Mouse (Mus musculus) midbrain, embryonic 10.5 days (tissue): ENCODE data around the gene Gm5127. TPM values are rescaled to one million over a fixed set of nuclear protein-coding genes. Genes with fewer than 3 reads are reported as not detected.

Experiments
- DNase-seq: peaks from one replicate; pipeline ENCODE4 v3.0.0-alpha.2; 2017; ENCODE audit warnings: low spot score
- H3K27ac ChIP-seq: fragments of 300-500 bp; sonication (generic); replicated peaks from 2 replicates; pipeline ENCODE4 v1.5.1; 2016; ENCODE audit warnings: mild to moderate bottlenecking
- H3K27me3 ChIP-seq: fragments of 300-500 bp; sonication (generic); 2 replicates; pipeline ENCODE4 v1.6.1; 2016; ENCODE audit warnings: low read depth, mild to moderate bottlenecking; ENCODE audit not compliant: poor library complexity, severe bottlenecking
- H3K36me3 ChIP-seq: fragments of 300-500 bp; sonication (generic); 2 replicates; pipeline ENCODE4 v1.6.1; 2016; ENCODE audit warnings: mild to moderate bottlenecking, moderate library complexity
- H3K4me1 ChIP-seq: fragments of 300-500 bp; sonication (generic); 2 replicates; pipeline ENCODE4 v1.6.1; 2016
- H3K4me3 ChIP-seq: fragments of 300-500 bp; sonication (generic); 2 replicates; pipeline ENCODE4 v1.5.1; 2016; ENCODE audit warnings: mild to moderate bottlenecking, moderate library complexity
- H3K9me3 ChIP-seq: fragments of 300-500 bp; sonication (generic); replicated peaks from 2 replicates; pipeline ENCODE4 v1.6.1; 2016; ENCODE audit warnings: mild to moderate bottlenecking
- WGBS: fragments of 180-500 bp; shearing (Covaris S2); methylation state at CpG from one replicate; pipeline ENCODE4 v1.1.7; 2016; 5-methylcytosine and 5-hydroxymethylcytosine counted together
- polyA plus RNA-seq: library from polyadenylated mRNA; unstranded; fragments of >200 nt; fragmentation: Nextera tagmentation; extraction: Ambion mirVana; gene quantifications from 2 replicates; pipeline ENCODE4 v1.2.1, GENCODE M21; 2016

The Gm5127 gene
- 3.9 and 5.8 TPM in 2 replicates for polyA plus RNA-seq

DNA sequence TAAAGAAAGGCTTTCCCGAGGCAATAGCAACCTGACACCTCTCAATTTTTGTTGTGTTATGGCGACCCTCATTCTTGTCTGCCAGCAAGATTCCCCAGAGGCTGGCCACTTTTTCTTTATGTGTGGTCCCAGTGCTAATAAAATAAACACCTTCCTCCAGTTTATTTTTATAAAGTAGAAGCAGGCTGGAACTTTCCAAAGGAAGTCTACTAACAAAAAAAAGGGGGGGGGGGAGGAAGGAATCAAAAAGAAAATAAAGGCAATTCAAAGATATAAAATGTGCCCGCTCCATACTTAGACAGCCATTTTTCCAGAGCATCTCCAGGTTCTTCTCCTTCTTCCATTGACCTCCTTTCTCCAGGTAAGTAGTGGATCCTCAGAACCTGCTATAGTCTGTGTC lies at the start of gene Gm5127:
Gene Gm5127 (plus strand): TSS at position 301 of the 400 bp plus-strand sequence.
- no peaks in the 10 kb centered on the region for H3K4me1 ChIP-seq
- H3K4me3 ChIP-seq = no peak within 1 kb of the TSS
- DNase-seq = no peak
- H3K9me3 ChIP-seq = no peaks in the 10 kb centered on the region
- H3K36me3 ChIP-seq = no peaks in the 10 kb centered on the region
- no peak within 1 kb of the TSS for H3K27ac ChIP-seq
- peaks cover 24% of the 10 kb centered on the region; the same call in 1 of the 2 replicates for H3K27me3 ChIP-seq
- 56% methylated on average over 3 of the region's 3 CpGs for WGBS

DNA sequence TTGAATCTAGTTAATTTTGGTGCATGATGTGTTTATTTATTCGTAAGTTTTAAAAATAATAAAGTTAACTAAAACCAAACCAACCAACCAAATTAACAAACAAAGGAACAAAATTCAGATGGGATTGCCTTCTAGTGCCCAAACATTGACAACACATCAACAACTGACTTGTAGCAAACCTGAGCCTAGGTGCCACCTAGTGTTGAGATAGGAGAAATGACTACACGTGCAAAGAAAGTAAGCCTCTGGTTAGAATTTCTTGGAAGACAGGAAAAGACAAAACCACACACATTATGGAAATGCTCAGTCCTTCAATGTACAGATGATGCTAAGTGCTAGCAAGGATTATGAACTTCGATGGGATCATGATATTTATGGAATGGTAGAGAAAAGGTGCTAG lies 46.6 kb upstream of the Gm5127 start:
- DNase-seq = no peak
- no peak overlapping the region for H3K4me3 ChIP-seq
- WGBS = 46% methylated on average over 3 of the region's 3 CpGs
- no peaks in the 10 kb centered on the region; the same call in 1 of the 2 replicates for H3K9me3 ChIP-seq
- no peaks in the 10 kb centered on the region for H3K4me1 ChIP-seq
- H3K36me3 ChIP-seq = no peaks in the 10 kb centered on the region
- no peaks in the 10 kb centered on the region for H3K27me3 ChIP-seq
- H3K27ac ChIP-seq = no peak overlapping the region

DNA sequence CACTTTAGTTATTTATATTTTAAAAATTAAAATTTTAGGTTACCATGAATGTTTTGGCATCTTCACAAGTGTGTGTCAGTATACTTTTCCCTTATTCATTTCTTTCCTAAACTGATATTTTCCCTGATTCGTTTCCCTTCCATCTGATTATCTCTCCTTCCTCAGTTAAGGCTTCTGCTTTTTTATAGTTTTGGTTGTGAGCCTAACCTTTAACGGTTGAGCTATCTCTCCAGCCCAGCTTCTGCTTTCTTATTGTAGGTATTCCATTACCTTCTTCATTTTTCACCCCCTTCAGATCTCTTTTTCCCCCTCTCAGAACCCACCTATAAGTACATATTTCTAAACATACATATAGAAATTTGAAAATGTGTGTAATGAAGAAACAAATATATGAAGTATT lies 27.5 kb upstream of the Gm5127 start:
- Histone ChIP-seq H3K9me3 (no peaks in the 10 kb centered on the region), H3K36me3 (no peaks in the 10 kb centered on the region), H3K4me3 (no peak overlapping the region), H3K27ac (no peak overlapping the region), H3K27me3 (no peaks in the 10 kb centered on the region), H3K4me1 (no peaks in the 10 kb centered on the region)
- WGBS = 85% methylated on average over 2 of the region's 2 CpGs
- DNase-seq = no peak

DNA sequence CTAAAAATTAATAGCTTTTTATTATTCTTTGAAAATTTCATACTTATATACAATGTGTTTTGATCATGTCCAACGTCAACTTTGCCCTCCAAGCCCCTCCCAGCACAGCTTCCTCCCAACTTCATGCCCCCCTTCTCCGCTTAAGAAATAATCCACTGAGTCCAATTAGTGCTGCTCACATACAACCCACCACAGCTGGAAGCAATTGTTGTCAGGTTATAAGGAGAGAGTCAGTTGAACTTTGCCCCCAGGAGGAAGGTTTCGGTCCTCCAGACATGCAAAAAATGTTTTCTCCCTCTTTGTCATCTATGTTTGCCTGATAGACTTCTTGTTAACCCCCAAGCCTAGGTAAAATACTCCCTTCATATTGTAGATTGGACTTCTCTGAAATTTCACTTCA lies 4.0 kb upstream of the Gm5127 start:
- Histone ChIP-seq H3K4me3 (no peak overlapping the region), H3K9me3 (no peaks in the 10 kb centered on the region), H3K36me3 (no peaks in the 10 kb centered on the region), H3K27me3 (peaks cover 19% of the 10 kb centered on the region; the same call in 1 of the 2 replicates), H3K27ac (no peak overlapping the region), H3K4me1 (no peaks in the 10 kb centered on the region)
- DNase-seq = no peak
- WGBS = 71% methylated on average over 3 of the region's 3 CpGs

DNA sequence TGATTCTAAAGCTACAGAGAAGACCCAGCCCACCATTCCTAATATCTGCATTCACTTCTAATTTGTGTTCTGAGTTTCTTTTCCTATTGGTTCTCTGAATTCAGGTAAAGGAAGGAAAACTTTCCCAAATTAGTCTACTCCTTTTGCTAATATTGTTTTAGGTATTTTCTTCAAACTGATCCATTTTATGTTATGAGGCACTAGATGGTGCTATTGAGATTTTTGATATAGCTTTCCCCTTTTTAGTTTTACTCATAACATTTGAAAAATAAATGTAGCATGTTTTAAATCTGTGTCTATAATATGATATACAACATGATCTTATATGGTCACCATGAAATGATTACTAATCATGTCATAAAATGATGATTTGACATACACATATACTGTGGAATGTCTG lies 2.6 kb upstream of the Gm5127 start:
- Histone ChIP-seq H3K27me3 (peaks cover 16% of the 10 kb centered on the region; the same call in 1 of the 2 replicates), H3K4me3 (no peak overlapping the region), H3K4me1 (no peaks in the 10 kb centered on the region), H3K36me3 (no peaks in the 10 kb centered on the region), H3K9me3 (no peaks in the 10 kb centered on the region), H3K27ac (no peak overlapping the region)
- no peak for DNase-seq

DNA sequence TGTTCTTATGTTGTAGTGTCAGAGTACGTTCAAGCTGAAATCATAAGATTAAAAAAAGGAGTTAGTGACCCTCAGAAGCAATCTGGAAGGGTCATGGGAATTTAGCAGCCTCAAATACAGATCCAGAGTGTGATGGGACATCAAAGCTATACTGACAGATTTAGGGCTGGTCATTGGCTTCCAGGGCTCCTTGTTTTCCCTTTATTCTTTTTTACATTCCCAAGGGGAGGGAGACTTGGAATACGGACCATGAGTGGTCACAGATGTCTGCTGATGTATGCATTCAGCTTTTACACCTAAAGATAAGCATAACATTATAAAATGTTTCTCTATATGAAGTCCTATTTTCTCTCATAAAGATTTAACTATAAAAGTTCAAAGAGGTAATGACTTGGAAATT lies 789 bp upstream of the Gm5127 start:
- DNase-seq = no peak
- WGBS = 56% methylated on average over 2 of the region's 2 CpGs
- Histone ChIP-seq H3K27me3 (peaks cover 24% of the 10 kb centered on the region; the same call in 1 of the 2 replicates), H3K4me1 (no peaks in the 10 kb centered on the region), H3K9me3 (no peaks in the 10 kb centered on the region), H3K4me3 (no peak overlapping the region), H3K36me3 (no peaks in the 10 kb centered on the region), H3K27ac (no peak overlapping the region)

DNA sequence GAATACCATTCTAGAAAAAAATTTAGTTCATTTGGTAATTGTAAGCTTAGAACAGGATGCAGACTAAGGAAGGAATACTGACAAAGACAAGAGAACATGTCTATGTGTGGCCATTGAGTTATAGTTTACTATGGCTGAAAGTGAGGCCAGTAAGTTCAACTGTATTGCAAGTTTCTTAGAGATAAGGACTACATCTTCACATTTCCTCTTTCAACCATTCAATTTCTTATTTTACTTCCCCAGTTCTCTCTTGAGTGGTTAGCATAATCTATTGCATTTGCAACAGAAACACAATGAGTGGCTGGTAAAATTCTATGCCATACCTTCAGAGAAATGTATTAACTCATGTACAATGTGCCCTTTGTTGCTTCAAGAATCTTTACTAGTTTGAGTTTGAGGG lies 10.9 kb downstream of the Gm5127 start:
- Histone ChIP-seq H3K9me3 (no peaks in the 10 kb centered on the region), H3K4me3 (no peak overlapping the region), H3K27me3 (peaks cover 37% of the 10 kb centered on the region), H3K27ac (no peak overlapping the region), H3K4me1 (no peaks in the 10 kb centered on the region), H3K36me3 (no peaks in the 10 kb centered on the region)
- no peak for DNase-seq

DNA sequence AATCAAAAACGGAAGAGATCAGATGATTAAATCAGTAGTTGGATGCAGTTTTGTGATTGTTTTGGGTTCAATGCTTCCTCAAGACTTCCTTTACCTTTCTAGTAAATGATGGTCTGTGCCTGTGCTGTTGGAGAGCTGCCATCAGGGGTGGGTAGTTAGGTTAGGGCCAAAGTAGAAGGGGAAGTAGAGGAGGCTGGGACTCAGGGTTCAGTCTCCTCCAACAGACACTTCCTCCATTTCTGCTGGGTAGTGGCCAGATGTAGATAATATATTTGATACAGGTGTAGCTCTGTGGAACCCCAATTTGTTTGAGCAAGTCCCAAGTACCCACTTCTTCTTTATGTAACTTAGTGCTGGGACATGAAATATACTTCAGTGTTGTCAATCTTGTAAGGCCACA lies 12.9 kb downstream of the Gm5127 start:
- Histone ChIP-seq H3K9me3 (no peaks in the 10 kb centered on the region), H3K4me1 (no peaks in the 10 kb centered on the region), H3K4me3 (no peak overlapping the region), H3K27ac (no peak overlapping the region), H3K36me3 (no peaks in the 10 kb centered on the region), H3K27me3 (peaks cover 30% of the 10 kb centered on the region)
- 94% methylated on average over 1 of the region's 1 CpGs for WGBS
- DNase-seq = no peak

DNA sequence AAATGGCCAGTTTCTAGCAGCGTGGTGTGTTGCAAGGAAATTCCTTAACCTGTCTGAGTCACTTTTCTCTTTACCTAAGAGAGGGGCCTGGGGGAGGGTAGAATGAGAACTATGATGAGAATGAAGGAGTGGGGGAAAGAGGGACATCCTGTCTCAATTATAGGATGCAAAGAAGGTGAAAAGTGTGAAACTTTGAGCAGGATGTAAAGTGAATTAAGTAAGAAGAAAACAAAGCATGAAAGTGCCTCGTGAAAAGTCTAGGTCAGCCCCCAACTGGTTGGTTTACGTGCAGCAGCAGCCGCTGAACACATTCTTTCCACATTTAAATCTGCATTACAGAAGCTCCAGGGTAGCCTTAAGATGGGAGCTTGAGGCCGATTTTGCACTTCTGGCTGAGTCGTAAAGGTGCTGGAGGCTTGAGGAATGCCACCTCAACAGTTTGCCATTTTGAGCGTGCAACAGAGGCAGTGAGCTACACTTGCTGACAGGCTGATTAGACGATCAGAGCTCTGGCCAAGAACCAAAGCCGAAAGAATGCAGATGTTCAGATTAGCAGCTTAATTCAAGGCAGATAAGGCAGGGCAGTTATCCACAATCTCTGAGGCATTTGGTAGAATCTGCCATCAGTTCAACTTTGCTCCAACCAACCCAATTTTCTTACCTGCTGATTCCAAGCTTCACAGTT lies 19.7 kb downstream of the Gm5127 start:
- 27% methylated on average over 9 of the region's 9 CpGs for WGBS
- DNase-seq = peak; percentile 13

DNA sequence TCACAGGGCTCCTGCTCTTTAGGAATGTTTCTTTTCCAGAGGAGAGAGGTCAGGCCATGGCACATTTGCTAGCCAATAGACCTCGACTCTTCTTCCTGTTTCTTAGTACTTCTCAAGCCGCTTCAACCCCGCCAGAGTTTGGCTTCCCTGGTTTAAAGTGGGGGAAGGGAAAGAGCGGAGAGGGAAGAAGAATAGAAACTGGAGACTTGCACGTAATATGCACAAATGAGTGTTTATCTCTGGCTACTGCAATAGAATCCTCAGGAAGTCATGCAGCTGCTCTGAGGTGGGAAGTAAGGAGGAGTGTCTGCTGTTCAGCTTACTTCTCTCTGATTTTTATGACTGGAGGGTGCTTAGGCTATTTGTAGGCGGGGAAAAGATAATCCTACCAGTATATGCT lies 20.4 kb downstream of the Gm5127 start, which contains the start of gene Cysltr1:
Gene Cysltr1 (minus strand): TSS at position 294 of the 400 bp plus-strand sequence.
- no peaks in the 10 kb centered on the region for H3K36me3 ChIP-seq
- peaks cover 42% of the 10 kb centered on the region for H3K27me3 ChIP-seq
- peaks cover 6% of the 10 kb centered on the region for H3K4me1 ChIP-seq
- H3K4me3 ChIP-seq = peak within 1 kb of the TSS; percentile 21; the same call in 1 of the 2 replicates
- no peak within 1 kb of the TSS; the same call in 1 of the 2 replicates for H3K27ac ChIP-seq
- peak; percentile 11 for DNase-seq
- H3K9me3 ChIP-seq = no peaks in the 10 kb centered on the region
- WGBS = 35% methylated on average over 6 of the region's 6 CpGs

More for the DNA sequence above, 19.7 kb downstream of the Gm5127 start:
- Histone ChIP-seq H3K27me3 (peaks cover 41% of the 10 kb centered on the region), H3K4me3 (peak overlapping the region; percentile 21; the same call in 1 of the 2 replicates), H3K27ac (no peak overlapping the region; the same call in 1 of the 2 replicates), H3K9me3 (no peaks in the 10 kb centered on the region), H3K4me1 (peaks cover 6% of the 10 kb centered on the region), H3K36me3 (no peaks in the 10 kb centered on the region)

DNA sequence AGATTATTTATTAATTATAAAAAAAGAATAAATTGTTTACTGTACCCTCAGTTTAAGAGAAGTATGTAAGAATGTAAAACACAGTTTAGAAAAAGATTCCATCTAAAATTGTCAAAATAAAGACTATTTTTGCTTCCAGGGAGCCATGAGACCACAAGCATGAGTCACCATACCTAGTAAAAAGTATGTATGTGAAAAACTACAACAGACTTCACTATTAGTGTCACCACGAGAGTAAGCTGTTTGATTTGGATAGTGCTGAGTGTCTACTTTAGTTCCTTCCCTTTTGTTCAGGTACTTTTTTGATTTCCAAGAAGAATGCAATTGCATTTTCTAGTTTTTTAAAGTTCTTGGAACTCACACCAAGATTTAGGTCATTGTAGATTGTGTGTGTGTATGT lies 39.5 kb downstream of the Gm5127 start:
- H3K4me1 ChIP-seq = no peaks in the 10 kb centered on the region
- no peaks in the 10 kb centered on the region for H3K36me3 ChIP-seq
- H3K4me3 ChIP-seq = no peak overlapping the region
- no peaks in the 10 kb centered on the region for H3K9me3 ChIP-seq
- no peak overlapping the region for H3K27ac ChIP-seq
- peaks cover 4% of the 10 kb centered on the region; the same call in 1 of the 2 replicates for H3K27me3 ChIP-seq
- DNase-seq = no peak
- 69% methylated on average over 1 of the region's 1 CpGs for WGBS

DNA sequence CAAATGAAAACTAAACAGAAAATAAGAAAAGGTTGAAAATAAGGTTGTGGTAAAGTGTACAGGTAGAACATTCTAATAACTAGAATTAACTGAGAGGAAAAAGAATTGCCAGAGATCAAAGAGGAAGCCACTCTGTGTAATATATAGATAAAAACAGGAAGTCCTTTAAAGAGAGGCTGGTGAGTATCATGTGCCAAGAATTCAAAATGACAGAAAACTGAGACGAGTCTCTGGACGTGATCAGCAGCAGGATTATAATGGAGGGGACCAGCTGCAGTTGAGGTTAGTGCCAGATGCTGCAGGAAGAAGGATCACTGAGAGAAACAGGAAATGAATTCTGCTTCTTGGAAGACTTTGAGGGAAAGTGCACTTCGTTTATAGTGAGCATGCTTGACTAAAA lies 40.7 kb downstream of the Gm5127 start:
- Histone ChIP-seq H3K36me3 (no peaks in the 10 kb centered on the region), H3K27ac (no peak overlapping the region), H3K4me1 (no peaks in the 10 kb centered on the region), H3K27me3 (peaks cover 4% of the 10 kb centered on the region; the same call in 1 of the 2 replicates), H3K9me3 (no peaks in the 10 kb centered on the region), H3K4me3 (no peak overlapping the region)
- DNase-seq = no peak
- 72% methylated on average over 3 of the region's 3 CpGs for WGBS

DNA sequence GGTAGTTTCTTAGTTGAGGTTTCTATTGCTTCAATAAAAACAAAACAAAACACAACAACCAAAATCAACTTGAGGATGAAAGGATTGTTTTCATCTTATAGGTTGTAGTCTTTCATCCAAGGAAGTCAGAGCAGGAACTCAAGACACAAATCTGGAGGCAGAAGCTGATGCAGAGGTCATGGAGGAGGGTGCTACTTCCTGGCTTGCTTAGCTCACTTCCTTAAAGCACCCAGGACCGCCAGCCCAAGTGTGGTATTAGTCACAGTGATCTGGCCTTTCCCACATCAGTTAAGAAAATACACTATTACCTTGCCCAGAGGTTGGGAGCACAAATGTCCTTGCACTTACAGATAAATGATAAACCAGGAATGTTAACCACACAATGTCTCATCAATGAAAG lies 45.5 kb downstream of the Gm5127 start:
- Histone ChIP-seq H3K4me3 (no peak overlapping the region), H3K9me3 (no peaks in the 10 kb centered on the region), H3K4me1 (no peaks in the 10 kb centered on the region), H3K36me3 (no peaks in the 10 kb centered on the region), H3K27me3 (peaks cover 3% of the 10 kb centered on the region; the same call in 1 of the 2 replicates), H3K27ac (no peak overlapping the region)
- 86% methylated on average over 1 of the region's 1 CpGs for WGBS
- DNase-seq = no peak
